Mouse (Mus musculus) brain, embryonic 14.5 days (tissue): ENCODE results near the gene Mfsd6l.

ENCODE experiments used
- CTCF ChIP-seq: fragments of 200-500 bp; IDR thresholded peaks from 2 replicates; pipeline ENCODE4 v1.5.1; 2012; ENCODE audit warnings: inconsistent platforms, mild to moderate bottlenecking, moderate library complexity, borderline replicate concordance; ENCODE audit not compliant: insufficient read depth, insufficient read length; ENCODE audit errors: extremely low read depth
- POLR2A ChIP-seq: fragments of 200-500 bp; IDR thresholded peaks from 2 replicates; pipeline ENCODE4 v1.6.1; 2012; ENCODE audit warnings: mild to moderate bottlenecking, inconsistent platforms, borderline replicate concordance; ENCODE audit not compliant: poor library complexity, insufficient read depth, insufficient read length, severe bottlenecking; ENCODE audit errors: extremely low read depth

DNA sequence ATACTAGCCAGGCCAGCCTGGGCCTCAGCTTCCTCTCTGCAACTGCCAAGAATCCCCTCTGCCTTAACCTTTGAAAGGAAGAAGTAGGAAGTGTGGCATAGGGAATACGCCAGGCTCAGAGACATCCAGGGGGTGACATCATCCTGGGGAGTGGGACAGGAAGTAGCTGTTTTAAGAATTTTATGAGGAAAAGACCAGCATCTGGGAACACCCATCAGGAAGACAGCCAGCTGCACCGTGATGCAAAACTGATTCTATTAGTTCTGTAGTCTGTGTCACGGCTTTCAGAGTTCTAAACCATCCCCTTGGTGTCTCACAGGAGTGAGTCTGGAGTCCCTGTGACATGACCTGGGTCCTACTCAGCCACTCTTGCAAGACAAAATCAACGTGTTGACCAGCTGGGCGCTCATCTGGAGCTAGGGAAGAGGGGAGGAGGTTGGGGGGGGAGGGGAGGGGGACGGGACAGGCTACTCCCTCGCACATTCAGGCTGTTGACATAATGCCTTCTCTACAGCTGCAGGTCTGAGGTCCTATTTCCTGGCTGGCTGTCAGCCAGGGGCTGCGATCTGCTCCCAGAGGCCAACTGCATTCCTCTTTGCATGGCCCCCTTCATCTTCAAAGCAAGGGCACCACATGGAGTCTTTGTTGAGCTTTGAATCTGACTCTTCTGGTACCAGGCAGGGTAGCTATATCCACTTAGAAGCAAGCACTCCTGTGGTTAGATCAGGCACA, 46.4 kb downstream of the Mfsd6l start:
- TF ChIP-seq CTCF (no peak), POLR2A (no peak)
